Mouse (Mus musculus) liver, embryonic 11.5 days (tissue): ENCODE data around the gene Rab3il1. TPM values are rescaled to one million over a fixed set of nuclear protein-coding genes. Genes with fewer than 3 reads are reported as not detected.

ENCODE experiments used
- ATAC-seq: fragments of 200-750 bp; cut with Nextera tagmentation; replicated peaks from 2 replicates; pipeline ENCODE4 v1.8.0; 2017; ENCODE audit warnings: moderate number of reproducible peaks, mild to moderate bottlenecking, moderate TSS enrichment, moderate library complexity; ENCODE audit not compliant: low FRiP score
- DNase-seq: peaks from one replicate; pipeline ENCODE4 v3.0.0-alpha.2; 2017; ENCODE audit warnings: low spot score
- H3K27ac ChIP-seq: fragments of 300-500 bp; sonication (generic); 2 replicates; pipeline ENCODE4 v1.5.1; 2014; ENCODE audit warnings: mild to moderate bottlenecking, low read depth, low read length, control low read depth
- H3K27me3 ChIP-seq: fragments of 300-500 bp; sonication (generic); replicated peaks from 2 replicates; pipeline ENCODE4 v1.6.1; 2014; ENCODE audit warnings: low read length, mixed read lengths; ENCODE audit not compliant: control insufficient read depth, insufficient read depth
- H3K36me3 ChIP-seq: fragments of 300-500 bp; sonication (generic); 2 replicates; pipeline ENCODE4 v1.6.1; 2014; ENCODE audit warnings: mild to moderate bottlenecking, low read length, moderate library complexity, mixed read lengths; ENCODE audit not compliant: control insufficient read depth, insufficient read depth
- H3K4me1 ChIP-seq: fragments of 300-500 bp; sonication (generic); replicated peaks from 2 replicates; pipeline ENCODE4 v1.6.1; 2014; ENCODE audit warnings: low read length, mixed read lengths; ENCODE audit not compliant: control insufficient read depth, insufficient read depth
- H3K4me2 ChIP-seq: fragments of 300-500 bp; sonication (generic); 2 replicates; pipeline ENCODE4 v1.6.1; 2014; ENCODE audit warnings: mild to moderate bottlenecking, control low read depth, moderate library complexity
- H3K4me3 ChIP-seq: fragments of 300-500 bp; sonication (generic); 2 replicates; pipeline ENCODE4 v1.5.1; 2014; ENCODE audit warnings: low read depth, low read length, control low read depth
- H3K9ac ChIP-seq: fragments of 300-500 bp; sonication (generic); 2 replicates; pipeline ENCODE4 v1.6.1; 2014; ENCODE audit warnings: low read depth, low read length, control low read depth
- H3K9me3 ChIP-seq: fragments of 300-500 bp; sonication (generic); 2 replicates; pipeline ENCODE4 v1.6.1; 2016; ENCODE audit warnings: low read length, inconsistent platforms, mixed read lengths; ENCODE audit not compliant: control insufficient read depth
- WGBS: fragments of 180-500 bp; shearing (Covaris S2); extraction: QIAGEN DNeasy Blood & Tissue Kit; methylation state at CpG from one replicate; pipeline ENCODE4 v1.1.7; 2014; 5-methylcytosine and 5-hydroxymethylcytosine counted together
- polyA plus RNA-seq: library from polyadenylated mRNA; unstranded; fragments of >200 nt; fragmentation: Nextera tagmentation; extraction: Ambion mirVana; gene quantifications from 2 replicates; pipeline ENCODE4 v1.2.1, GENCODE M21; 2014

The Rab3il1 gene
- polyA plus RNA-seq, 1 experiment from 2014 or later: 137 TPM

DNA sequence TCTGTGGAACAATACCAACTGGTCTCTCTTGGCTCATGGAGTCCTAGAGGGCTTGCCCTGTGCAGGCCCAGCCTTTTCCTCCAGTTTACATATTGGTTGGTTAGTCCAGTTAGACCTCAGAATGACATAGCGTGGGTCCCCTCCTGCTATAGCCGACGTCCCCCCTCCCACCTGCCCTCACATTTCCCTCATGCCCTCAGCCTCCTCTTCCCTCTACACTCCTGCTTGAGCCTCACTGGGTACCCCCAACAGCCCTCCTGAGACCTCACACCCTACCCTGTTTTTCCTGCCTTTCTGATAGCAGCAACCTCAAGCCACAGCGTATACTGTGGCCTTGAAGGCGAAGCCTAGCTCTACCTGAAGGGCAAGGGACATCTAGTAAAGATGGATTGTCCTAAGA, 61.4 kb downstream of the Rab3il1 start:
- Histone ChIP-seq H3K27ac (no peak overlapping the region), H3K9me3 (no peaks in the 10 kb centered on the region), H3K4me2 (no peak overlapping the region), H3K27me3 (no peaks in the 10 kb centered on the region), H3K9ac (no peak overlapping the region), H3K4me1 (peaks cover 52% of the 10 kb centered on the region), H3K36me3 (peaks cover 36% of the 10 kb centered on the region), H3K4me3 (no peak overlapping the region)
- DNase-seq (no peak), ATAC-seq (no peak)
- WGBS: 87% methylated on average over 5 of the region's 5 CpGs

DNA sequence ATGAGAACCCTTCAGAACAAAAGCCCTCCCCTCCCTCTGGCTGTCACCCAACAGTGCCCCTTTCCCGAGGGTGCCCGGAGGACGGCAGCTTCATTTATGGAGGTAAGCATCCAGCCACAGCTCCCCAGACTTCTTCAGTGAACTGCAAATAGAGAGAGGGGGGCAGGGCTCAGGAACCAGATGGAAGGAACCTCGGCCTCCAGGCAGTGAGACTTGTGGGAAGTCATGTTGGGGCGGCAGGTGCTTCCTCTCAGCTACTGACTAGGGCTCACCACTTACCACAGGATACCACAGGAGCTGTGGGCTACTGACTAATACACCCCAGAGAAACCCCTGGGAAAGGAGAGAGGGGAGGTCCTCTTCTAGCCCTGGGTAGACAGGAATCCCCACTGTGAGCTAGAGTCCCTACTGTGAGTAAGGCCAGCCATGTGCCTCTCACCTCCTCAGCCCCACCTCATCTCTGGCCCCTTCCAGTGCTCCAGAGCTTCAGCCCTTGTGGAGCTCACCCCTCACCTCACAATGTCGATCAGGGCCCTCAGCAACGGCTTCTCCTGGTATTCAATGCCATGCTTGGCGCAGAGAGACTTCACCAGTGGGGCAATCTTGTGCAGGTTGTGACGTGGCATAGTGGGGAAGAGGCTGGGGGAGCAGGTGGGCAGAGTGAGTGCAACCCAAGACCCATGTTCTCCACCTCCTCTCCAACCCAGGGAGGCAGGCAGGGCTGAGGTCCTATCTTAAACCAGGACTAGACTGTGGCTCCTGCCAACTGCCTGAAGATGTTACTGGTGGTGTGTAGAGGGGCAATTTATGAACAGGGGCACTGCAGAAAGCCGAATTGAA, 62.9 kb downstream of the Rab3il1 start:
- Histone ChIP-seq H3K9me3 (no peaks in the 10 kb centered on the region), H3K27ac (peak overlapping the region; percentile 22; the same call in 1 of the 2 replicates), H3K4me3 (no peak overlapping the region), H3K36me3 (peaks cover 42% of the 10 kb centered on the region), H3K9ac (no peak overlapping the region), H3K4me1 (peaks cover 50% of the 10 kb centered on the region), H3K27me3 (no peaks in the 10 kb centered on the region), H3K4me2 (no peak overlapping the region)
- ATAC-seq (no peak), DNase-seq (no peak)
- 73% methylated on average over 10 of the region's 10 CpGs for WGBS

DNA sequence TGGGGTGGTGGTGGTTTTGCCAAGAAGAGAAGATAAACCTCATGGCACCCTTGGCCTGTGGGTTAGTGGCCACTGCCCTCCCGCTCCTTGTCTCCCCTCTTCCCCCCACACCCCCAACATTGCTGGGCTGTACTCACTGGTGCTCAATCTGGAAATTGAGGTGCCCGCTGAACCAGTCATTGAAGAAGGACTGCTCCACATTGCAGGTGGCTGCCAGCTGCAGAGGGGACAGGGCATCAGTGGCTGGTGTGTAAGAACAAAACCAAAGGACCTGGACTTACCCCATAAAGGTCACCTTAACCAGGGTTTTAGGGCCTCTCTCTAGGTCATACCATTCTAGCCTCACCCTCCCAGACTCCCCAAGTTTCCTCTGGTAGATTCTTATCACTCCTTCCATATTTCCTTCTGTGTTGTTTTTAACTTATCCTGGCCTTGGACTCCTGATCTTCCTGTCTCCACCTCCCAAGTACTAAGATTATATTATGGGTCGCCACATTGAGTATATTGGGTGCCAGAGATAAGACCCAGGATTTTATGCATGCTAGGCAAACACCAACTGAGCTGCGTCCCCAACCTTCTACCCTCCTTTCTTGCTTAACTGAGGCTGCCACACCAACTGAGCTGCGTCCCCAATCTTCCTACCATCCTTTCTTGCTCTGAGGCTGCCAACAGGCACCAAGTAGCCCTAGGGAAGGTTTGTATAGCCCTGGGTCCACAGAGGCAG, 64.2 kb downstream of the Rab3il1 start:
- H3K27ac ChIP-seq: 0 out of 2 replicates have a peak overlapping the region, but pooled peaks have one; percentile 34
- peaks cover 40% of the 10 kb centered on the region for H3K4me1 ChIP-seq
- ATAC-seq (peak; percentile 19; the same call in 1 of the 2 replicates), DNase-seq (no peak)
- H3K9me3 ChIP-seq: no peaks in the 10 kb centered on the region
- H3K36me3 ChIP-seq: peaks cover 52% of the 10 kb centered on the region
- H3K4me2 ChIP-seq: no peak overlapping the region
- no peak overlapping the region for H3K4me3 ChIP-seq
- WGBS: 66% methylated on average over 5 of the region's 5 CpGs
- no peaks in the 10 kb centered on the region for H3K27me3 ChIP-seq
- no peak overlapping the region for H3K9ac ChIP-seq

DNA sequence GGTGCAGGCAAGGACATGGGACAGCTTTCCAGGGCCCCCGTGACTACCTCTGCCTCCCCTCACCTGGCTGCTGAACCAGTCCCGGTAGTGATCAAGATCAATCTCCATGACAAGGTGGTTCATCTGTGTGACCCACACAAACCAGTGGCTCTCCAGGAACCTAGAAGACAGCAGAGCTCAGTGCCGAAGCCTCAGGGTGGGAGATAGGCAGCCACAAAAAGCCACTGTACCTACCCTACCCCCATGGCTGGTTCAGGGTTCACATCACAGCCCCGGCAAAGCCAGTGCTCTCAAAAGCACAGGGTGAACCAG, 64.7 kb downstream of the Rab3il1 start:
- Histone ChIP-seq H3K4me3 (no peak overlapping the region), H3K36me3 (peaks cover 56% of the 10 kb centered on the region), H3K9me3 (no peaks in the 10 kb centered on the region), H3K27ac (0 out of 2 replicates have a peak overlapping the region, but pooled peaks have one; percentile 34), H3K4me1 (peaks cover 35% of the 10 kb centered on the region), H3K27me3 (no peaks in the 10 kb centered on the region), H3K9ac (no peak overlapping the region), H3K4me2 (no peak overlapping the region)
- WGBS: 67% methylated on average over 4 of the region's 4 CpGs
- ATAC-seq (no peak), DNase-seq (no peak)

DNA sequence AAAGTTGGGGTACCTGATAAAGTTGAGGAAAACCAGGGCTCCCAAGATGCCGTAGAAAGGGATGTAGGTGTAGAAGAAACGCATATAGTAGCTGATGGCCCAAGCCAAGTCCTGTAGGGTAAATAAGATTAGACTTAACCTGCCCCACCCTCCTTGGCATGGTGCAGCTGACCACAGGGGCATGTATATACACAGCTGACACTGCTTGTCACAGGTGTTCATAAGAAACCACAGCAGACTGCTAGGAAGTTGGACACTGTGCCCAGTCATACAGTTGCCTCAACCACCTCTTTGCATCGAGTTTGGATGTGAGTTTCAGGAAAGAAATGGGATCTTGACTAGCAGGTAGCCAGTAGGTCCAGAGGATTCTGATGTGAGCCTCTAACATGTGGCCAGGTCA, 65.0 kb downstream of the Rab3il1 start:
- DNase-seq (no peak), ATAC-seq (no peak)
- Histone ChIP-seq H3K4me1 (peaks cover 32% of the 10 kb centered on the region), H3K9ac (no peak overlapping the region), H3K9me3 (no peaks in the 10 kb centered on the region), H3K4me2 (no peak overlapping the region), H3K27me3 (no peaks in the 10 kb centered on the region), H3K36me3 (peaks cover 58% of the 10 kb centered on the region), H3K27ac (no peak overlapping the region), H3K4me3 (no peak overlapping the region)
- 87% methylated on average over 3 of the region's 3 CpGs for WGBS

DNA sequence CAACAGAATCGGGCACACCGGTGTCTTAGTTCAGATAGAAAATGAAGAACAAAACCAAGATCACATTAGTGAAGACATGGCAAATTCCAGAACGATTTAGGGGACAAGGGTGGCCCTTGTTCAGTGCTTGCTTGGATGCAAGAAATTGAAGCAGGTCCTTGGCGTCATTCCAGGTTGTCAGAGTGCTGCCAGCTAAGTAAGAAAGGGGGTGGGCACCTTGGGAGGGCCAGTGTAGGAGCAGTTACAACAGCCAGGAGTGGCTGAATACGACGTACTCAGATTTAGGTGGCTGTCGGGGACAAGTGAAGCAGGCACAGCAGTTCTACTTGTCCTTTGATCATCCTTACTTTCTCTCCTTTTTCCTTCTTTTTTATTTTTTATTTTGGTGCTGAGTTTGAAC, 66.2 kb downstream of the Rab3il1 start:
- Histone ChIP-seq H3K27me3 (no peaks in the 10 kb centered on the region), H3K4me3 (no peak overlapping the region), H3K36me3 (peaks cover 57% of the 10 kb centered on the region), H3K9me3 (no peaks in the 10 kb centered on the region), H3K27ac (no peak overlapping the region), H3K4me2 (no peak overlapping the region), H3K4me1 (peaks cover 25% of the 10 kb centered on the region), H3K9ac (no peak overlapping the region)
- ATAC-seq (no peak), DNase-seq (no peak)
- 96% methylated on average over 7 of the region's 7 CpGs for WGBS

DNA sequence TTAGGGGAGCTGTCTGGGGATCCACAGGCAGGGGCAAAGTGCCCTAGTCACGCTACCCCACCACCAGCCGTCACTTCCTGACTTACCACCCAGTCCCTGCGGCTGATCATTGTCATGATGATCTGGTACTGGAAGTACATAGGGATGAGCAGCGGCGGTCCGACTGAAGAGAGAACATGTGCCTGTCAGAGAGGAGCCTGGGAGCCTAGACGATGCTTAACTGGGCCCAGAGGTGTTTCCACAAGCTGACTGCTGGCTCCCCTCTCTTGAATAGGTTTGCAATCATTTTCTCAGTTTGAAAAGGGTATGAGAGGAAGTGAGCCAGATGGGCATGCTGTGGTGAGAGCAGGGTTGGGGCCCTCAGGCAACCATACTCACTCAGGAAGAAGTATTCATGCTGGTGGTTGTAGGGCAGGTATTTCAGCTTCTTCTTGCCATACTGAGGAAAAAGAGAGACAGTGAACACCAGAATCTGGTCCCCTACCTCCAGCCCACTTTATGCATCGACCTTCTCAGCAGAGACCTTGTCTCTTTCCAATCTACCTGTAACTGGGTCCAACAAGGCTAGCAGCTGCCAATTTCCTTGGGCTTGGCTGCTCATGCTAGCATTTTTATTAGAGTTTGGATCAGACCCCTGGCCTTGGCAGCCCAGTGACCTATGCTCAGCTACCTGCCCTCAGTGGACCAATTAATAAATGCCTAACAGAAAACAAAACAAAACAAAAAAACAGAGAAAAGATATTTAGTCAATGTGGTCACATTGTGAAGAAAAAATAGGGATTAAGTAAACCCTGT, 68.9 kb downstream of the Rab3il1 start:
- ATAC-seq (no peak), DNase-seq (no peak)
- 88% methylated on average over 8 of the region's 8 CpGs for WGBS
- H3K27me3 ChIP-seq: no peaks in the 10 kb centered on the region
- H3K36me3 ChIP-seq: peaks cover 70% of the 10 kb centered on the region
- no peak overlapping the region for H3K4me3 ChIP-seq
- H3K27ac ChIP-seq: no peak overlapping the region
- H3K9ac ChIP-seq: no peak overlapping the region
- no peak overlapping the region for H3K4me2 ChIP-seq
- peaks cover 14% of the 10 kb centered on the region for H3K4me1 ChIP-seq
- no peaks in the 10 kb centered on the region for H3K9me3 ChIP-seq

DNA sequence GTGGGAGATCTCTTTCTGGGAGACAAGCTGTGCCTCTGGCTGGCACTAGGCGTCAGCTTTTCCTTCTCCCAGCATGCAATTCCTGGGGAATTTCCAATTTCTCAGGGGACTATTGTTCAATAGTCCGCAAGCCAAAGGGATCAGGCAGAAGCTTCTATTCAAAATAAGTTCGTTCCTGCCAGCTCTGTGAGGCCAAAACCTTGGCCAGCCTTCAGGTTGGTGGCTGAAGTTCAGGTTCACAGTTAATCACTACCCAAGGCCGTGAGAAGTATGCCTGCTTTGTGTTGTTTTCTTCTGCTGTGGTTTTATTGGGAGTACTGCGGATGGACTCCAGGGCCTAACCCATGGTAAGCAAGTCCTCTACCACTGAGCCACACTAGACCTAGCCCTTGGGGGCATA, 69.7 kb downstream of the Rab3il1 start:
- H3K27ac ChIP-seq: no peak overlapping the region
- ATAC-seq: no peak
- no peak overlapping the region for H3K4me3 ChIP-seq
- H3K9me3 ChIP-seq: no peaks in the 10 kb centered on the region
- H3K9ac ChIP-seq: no peak overlapping the region
- no peak for DNase-seq
- H3K36me3 ChIP-seq: peaks cover 72% of the 10 kb centered on the region
- 88% methylated on average over 5 of the region's 5 CpGs for WGBS
- H3K4me1 ChIP-seq: peaks cover 7% of the 10 kb centered on the region
- no peak overlapping the region for H3K4me2 ChIP-seq
- H3K27me3 ChIP-seq: no peaks in the 10 kb centered on the region
